Mouse (Mus musculus): ENCODE measurements around the gene Tfap2d. TPM values are rescaled to one million over a fixed set of nuclear protein-coding genes. Genes with fewer than 3 reads are reported as not detected.

Gene Tfap2d
- polyA plus RNA-seq (2012; rRNA removed): 0.84 and 2.6 TPM in 2 replicates

GRCm38 (mm10) chr1:19102631-19103030 is at the start of gene Tfap2d:
Tfap2d (plus strand) TSS chr1:19103022.
- no peak for DNase-seq (ENCODE audit: extremely low spot score in 1 of 2, low spot score in 1 of 2)

DNA sequence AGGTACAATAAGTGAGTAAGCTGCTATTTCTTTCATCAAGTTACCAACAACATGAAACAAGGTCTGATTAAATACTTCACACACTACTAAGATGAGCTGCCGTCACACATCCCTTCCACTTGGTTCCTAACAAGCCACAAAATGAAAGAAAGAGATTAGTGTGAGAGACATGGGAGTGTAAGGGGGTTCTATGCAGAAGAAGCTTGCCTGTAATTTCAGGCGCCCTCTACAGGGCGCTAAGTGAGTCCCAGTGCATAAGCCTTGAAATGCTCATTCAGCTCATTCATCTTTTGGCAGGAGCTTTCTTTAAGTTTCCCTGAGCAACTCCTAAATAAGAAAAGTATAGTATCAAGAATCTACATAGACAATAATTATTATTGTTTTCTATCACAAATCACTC is 46.5 kb upstream of the Tfap2d start:
- DNase-seq (ENCODE audit: extremely low spot score in 1 of 2, low spot score in 1 of 2): peak in 1 of 2 experiments; percentile 19

- DNase-seq (ENCODE audit: extremely low spot score in 1 of 2, low spot score in 1 of 2): no peak
Observed at GRCm38 (mm10) chr1:19056861-19057260, 46.0 kb upstream of the Tfap2d start.

DNA sequence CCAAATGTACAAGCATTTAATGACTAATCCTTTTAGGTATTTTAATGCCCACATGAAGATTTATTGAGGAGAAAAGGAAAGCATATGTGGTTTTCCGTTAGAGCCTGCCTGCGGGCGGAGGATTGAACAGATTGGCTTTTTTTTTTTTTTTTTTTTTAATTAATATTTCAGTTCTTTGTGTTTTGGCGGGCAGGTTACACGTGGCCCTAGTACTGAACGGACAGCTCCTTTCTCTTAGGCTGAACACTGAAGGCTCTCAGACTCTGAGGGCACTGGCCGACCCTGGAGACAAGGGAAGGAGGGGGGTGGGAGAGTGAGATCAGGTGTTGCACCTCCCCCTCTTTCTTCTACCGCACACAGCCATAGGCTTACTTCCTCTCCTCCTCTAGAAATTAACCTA is 14.7 kb upstream of the Tfap2d start:
- no peak for DNase-seq (ENCODE audit: extremely low spot score in 1 of 2, low spot score in 1 of 2)

- no peak for DNase-seq (ENCODE audit: extremely low spot score in 1 of 2, low spot score in 1 of 2)
Observed at GRCm38 (mm10) chr1:19096921-19097320, 5.9 kb upstream of the Tfap2d start.

GRCm38 (mm10) chr1:19103316-19103715 is 494 bp downstream of the Tfap2d start:
- no peak for DNase-seq (ENCODE audit: extremely low spot score in 1 of 2, low spot score in 1 of 2)

- DNase-seq (ENCODE audit: extremely low spot score in 1 of 2, low spot score in 1 of 2): no peak
Observed at GRCm38 (mm10) chr1:19103776-19104142, 937 bp downstream of the Tfap2d start.

- no peak for DNase-seq (ENCODE audit: extremely low spot score in 1 of 2, low spot score in 1 of 2)
Observed at GRCm38 (mm10) chr1:19104143-19104857, 1.5 kb downstream of the Tfap2d start.

DNA sequence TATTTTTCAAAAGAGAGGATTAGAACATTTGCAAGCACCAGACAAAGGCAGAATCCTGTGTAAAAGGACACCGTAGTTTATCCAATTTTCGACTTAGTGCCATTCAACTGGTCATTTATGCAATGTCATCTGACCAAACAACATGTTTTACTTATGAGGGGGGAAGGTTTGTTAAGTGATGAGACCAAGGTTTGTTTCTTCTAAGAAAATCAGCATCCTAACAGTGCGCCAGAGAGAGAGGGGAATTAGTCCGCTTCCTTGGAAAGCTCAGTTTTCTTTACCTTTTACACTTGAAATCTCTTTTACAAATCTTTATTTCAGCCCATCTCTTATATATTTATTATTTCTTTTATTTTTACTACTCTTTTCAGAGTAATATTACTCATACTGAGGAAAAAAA is 3.6 kb downstream of the Tfap2d start:
- DNase-seq (ENCODE audit: extremely low spot score in 1 of 2, low spot score in 1 of 2): no peak

- DNase-seq (ENCODE audit: extremely low spot score in 1 of 2, low spot score in 1 of 2): no peak
Observed at GRCm38 (mm10) chr1:19106841-19107800, 4.3 kb downstream of the Tfap2d start.

- DNase-seq (ENCODE audit: extremely low spot score in 1 of 2, low spot score in 1 of 2): no peak
Observed at GRCm38 (mm10) chr1:19107801-19108200, 5.0 kb downstream of the Tfap2d start.

DNA sequence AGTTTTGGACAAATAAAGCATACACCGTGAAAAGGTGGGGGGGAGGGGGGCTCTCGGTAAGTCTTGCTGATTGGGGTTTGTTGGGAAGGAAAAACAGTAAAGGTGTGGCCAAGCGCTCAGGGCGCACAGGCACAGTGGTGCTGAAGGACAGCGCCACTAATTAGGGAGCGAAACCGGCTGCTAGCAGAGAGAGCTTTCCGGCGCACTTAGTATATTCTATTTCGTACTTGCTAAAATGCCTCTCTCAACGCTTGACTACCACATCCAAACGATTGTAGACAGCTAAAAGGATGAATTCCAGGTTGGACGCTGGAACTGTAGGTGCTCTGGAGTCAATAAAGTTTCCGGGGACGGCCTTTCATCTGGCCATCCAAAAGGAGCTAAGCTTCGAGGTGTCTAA is 6.9 kb downstream of the Tfap2d start:
- no peak for DNase-seq (ENCODE audit: extremely low spot score in 1 of 2, low spot score in 1 of 2)

DNA sequence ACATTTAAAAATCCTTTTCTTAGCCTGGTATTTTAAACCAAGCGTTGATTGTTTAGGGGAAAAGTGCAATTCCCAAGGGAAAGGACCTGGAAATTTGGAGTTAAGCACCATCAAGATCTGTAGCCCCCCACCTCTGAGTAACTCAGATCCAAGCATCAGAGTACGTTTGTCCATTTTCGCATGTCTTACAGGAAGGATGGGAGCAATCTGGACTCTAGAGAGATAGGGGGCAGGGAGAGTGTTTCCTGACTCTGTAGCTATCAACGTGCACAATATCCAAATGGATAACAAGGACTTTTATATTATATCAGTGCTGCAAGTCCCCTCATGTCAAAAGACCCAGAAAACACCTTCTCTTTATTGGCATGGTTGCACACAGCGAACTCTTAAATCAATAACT is 7.4 kb downstream of the Tfap2d start:
- DNase-seq (ENCODE audit: extremely low spot score in 1 of 2, low spot score in 1 of 2): no peak

GRCm38 (mm10) chr1:19111020-19111419 is 8.2 kb downstream of the Tfap2d start:
- DNase-seq (ENCODE audit: extremely low spot score in 1 of 2, low spot score in 1 of 2): no peak

GRCm38 (mm10) chr1:19178742-19179397 is 76.0 kb downstream of the Tfap2d start:
- peak; percentile 4 to 77 for DNase-seq (ENCODE audit: extremely low spot score in 1 of 2, low spot score in 1 of 2)

DNA sequence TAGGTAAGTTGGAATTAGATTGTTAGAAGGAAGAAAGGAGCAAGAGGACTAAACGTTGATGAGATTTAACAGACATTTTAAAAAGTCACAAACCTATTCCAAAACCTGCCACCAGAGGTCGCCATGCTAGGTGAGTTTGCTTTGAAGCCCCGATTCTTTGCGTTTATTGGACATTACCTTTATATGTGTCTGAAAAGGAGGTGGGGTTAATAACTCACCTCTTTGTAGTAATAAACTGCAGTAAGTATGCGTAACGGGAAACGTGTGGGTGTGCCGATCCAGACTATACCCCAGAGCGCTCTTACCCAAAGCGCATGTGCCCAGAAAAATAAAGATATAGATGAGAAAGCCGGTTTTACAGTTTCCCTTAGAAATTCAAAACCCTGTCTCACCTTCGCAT is 102.8 kb downstream of the Tfap2d start:
- peak in 1 of 2 experiments; percentile 70 for DNase-seq (ENCODE audit: extremely low spot score in 1 of 2, low spot score in 1 of 2)

DNA sequence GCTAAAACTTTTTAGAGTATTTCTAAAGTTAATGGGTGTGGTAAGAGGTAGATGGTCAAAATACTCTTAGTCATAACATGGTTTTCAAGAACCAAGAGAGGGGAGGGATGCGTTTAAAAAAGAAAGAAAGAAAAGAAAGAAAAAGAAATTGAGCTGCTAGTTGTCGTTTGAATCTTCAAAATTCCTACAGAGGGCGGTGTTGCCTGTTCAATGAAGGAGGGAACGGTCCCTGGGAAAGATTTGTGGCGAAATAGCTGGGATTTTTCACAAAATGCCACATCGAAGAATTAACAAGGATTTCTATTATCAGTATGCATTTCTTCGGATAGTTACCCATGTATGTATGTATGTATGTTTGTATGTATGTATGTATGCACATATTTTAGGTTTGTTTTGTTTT is 103.4 kb downstream of the Tfap2d start:
- DNase-seq (ENCODE audit: extremely low spot score in 1 of 2, low spot score in 1 of 2): peak in 1 of 2 experiments; percentile 21

DNA sequence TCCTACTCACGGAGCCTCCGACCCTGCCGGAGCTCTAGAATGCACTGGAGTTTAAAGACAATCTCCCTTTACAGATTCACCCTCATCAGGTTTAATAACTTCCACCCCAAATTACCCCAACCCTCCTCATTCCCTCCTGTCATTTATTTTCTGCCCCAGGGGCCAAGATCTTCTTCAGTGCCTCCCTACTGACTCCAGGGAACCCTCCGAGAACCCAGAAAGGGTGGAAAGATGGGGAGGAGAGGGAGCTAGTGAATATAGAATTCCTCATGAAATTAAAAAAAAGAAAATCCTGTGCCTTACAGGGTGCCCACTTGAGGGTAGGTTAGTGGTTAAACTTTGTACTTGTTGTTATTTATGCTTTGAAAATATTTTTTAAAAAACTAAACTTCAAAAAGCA is 104.8 kb downstream of the Tfap2d start:
- DNase-seq (ENCODE audit: extremely low spot score in 1 of 2, low spot score in 1 of 2): no peak

DNA sequence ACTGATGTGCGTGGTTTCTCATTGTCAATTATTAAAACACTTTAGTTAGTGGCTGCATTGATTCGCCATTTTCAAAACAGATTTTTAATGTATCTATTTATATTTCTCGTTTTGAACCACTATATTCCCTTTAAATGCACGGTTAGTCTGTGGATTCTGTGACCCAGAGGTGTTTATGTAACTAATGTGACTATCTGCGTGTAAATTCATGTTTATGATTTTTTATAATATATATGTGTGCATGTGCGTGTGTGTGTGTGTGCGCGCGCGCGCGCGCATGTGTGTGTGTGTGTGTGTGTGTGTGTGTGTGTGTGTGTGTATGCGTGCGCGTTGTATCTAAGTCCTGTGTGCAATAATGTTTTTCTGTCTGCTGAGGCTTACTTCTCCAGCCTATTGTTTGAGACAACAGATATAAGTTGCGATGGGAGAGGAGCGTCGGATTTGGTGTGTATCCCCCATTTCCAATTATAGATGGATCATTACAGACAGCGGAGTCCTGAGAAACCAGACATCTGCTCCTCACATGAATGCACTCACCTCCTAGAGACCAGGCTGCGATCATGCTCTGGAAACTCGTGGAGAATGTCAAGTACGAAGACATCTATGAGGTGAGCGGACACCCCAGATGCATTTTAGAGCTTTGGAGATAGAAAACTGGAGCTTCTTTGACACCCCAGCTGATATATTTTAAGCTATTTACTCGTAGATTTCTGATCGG is 106.0 kb downstream of the Tfap2d start, which contains the start of gene Tfap2b:
Gene Tfap2b, plus strand, starts transcription at position 274 of the 718 bp plus-strand sequence.
- DNase-seq (ENCODE audit: extremely low spot score in 1 of 2, low spot score in 1 of 2): no peak

- no peak for DNase-seq (ENCODE audit: extremely low spot score in 1 of 2, low spot score in 1 of 2)
Observed at GRCm38 (mm10) chr1:19209359-19209745, 106.5 kb downstream of the Tfap2d start.
